Mouse (Mus musculus): ENCODE measurements at regions not wholly inside any gene's neighbourhood (a gene's known extent, or its start where the extent isn't known, plus 50 kb on each side); places are given as distances from the start of the nearest gene placed in this dataset.

DNA sequence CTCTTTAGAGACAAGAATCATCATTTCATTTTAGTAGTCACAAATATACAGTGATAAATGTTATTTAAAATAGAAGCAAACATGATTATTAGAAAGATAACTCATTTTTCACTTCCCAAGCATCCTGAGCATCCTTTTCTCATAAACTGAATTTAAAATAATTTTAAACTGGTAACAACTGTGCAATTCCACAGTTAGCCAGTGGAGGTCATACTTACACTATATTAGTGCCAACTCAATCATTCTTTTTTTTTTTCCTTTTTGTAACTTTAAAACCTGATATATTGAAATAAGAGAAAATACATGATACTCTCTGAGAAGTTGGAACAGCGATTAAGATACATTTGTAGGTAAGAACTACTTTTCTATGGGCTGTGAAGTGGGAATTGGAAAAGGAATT lies 113.2 kb upstream of the Gm17509 start:
- ATAC-seq (replicated peaks in 1 of 2; ENCODE audit: insufficient read depth in 1 of 2, low FRiP score in 2 of 2, low TSS enrichment in 1 of 2, low read depth in 1 of 2, poor library complexity in 2 of 2, severe bottlenecking in 2 of 2): peak; percentile 32 to 71; a peak in 3 of 4 replicates

DNA sequence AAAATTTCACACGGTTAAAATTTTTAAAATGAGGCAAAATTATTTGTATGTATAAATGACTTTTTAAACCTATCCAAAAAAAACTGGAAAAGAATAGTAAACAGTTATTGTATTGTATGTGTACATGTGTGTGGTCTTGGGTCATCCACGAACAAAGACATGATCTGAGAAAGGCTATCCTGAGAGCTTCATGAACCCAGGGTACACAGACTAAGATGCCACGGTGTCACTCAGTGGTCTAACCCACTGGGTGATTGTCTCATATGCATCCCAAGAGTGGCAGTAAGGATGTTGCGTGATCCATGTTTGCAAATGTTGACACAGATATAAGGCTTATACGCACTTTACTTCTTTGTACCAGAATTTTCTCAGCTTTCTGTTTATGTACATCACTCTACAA lies 113.7 kb upstream of the Gm17509 start:
- ATAC-seq (replicated peaks in 1 of 2; ENCODE audit: insufficient read depth in 1 of 2, low FRiP score in 2 of 2, low TSS enrichment in 1 of 2, low read depth in 1 of 2, poor library complexity in 2 of 2, severe bottlenecking in 2 of 2): no peak

DNA sequence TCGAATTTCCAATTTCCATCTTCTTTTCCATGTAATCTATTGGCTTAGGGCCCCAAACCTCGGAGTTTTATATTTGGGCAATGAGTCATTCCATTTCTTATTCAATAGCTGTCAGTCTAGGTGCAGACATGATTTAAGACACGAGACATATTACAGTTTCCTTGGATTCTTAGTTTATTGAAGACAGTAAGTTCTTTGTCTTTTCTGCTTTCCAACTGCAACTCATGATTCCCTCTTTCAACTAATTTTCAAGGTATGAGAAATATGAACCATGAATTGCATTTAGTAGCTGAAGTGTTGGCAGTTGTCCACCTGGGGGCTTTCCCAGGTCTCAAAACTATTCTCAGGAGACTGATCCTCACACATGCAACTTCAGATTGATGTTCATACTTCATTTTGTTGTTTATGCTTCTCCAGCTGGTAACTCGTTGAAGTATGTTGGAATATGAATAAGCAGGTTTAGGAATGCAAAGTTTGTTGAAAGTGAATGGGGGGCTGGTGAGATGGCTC lies 160.3 kb upstream of the Gm17509 start:
- ATAC-seq (replicated peaks in 1 of 2; ENCODE audit: insufficient read depth in 1 of 2, low FRiP score in 2 of 2, low TSS enrichment in 1 of 2, low read depth in 1 of 2, poor library complexity in 2 of 2, severe bottlenecking in 2 of 2): no peak

DNA sequence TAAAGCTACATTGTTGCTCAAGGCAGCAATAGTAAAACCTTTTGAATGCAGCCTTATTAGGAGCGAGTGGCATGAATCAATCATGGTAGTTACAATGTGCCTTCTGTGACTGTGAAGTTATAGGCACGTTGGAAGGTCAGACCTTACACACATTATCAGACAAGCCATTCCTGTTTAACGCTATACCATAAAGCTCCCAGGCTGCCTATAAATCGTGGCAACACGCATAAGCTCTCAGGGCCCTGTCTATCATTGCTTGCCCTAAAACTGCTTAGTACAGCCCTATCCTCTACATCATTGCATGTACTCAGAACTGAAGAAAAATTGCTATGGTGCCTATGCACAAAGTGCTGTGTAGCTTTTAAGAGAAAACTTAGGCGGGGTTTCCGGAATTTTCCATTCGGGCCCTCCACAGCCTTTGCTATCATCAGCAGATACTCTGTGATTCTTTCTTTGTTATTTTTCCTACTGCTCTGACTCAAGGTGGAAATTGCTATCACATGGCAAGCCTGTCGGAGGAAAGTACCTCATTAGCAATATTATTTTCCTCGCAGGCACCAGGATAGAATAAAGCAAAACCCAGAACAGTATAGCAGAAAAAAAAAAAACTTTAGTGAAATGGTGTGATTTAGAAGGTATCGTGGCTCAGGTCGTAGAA lies 162.7 kb upstream of the Gm17509 start:
- ATAC-seq (replicated peaks in 1 of 2; ENCODE audit: insufficient read depth in 1 of 2, low FRiP score in 2 of 2, low TSS enrichment in 1 of 2, low read depth in 1 of 2, poor library complexity in 2 of 2, severe bottlenecking in 2 of 2): no peak

DNA sequence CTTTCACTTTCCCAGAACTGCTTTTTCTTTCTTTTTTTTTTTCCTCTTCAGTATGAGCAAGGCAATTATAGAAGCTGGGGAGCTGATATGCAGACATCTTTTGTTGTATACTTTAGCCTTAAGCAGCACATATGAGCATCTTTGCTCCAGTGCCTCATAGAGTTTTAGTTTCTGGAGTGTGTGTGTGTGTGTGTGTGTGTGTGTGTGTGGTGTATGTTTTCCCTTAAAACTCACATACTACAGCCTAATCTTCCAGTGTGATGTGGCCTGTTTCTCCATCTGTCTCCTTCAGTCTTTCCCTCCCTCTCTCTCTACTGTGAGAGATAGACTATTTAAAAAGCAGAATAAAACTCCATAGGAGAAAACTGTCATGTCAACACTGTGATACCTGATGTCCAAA lies 169.4 kb upstream of the Gm17509 start:
- ATAC-seq (replicated peaks in 1 of 2; ENCODE audit: insufficient read depth in 1 of 2, low FRiP score in 2 of 2, low TSS enrichment in 1 of 2, low read depth in 1 of 2, poor library complexity in 2 of 2, severe bottlenecking in 2 of 2): peak; percentile 25 to 46; a peak in 3 of 4 replicates

DNA sequence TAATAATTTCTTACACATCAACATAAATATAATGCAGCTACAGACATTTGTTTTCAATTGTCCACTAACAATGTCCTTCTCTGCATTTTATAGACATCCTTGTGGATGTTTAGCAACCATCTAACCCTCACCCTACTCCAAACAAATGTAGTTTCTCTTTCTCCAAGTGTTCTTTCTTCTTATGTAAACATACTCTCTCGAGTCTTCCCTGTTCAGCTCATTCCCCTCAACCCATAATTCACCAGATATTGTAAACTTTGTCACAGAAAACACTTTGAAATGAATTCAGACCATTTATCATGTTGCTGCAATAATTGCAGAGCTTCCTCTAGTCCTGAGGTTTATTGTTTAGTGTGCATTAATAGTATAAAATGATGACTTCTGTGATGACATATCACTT lies 172.6 kb upstream of the Gm17509 start:
- no peak for ATAC-seq (replicated peaks in 1 of 2; ENCODE audit: insufficient read depth in 1 of 2, low FRiP score in 2 of 2, low TSS enrichment in 1 of 2, low read depth in 1 of 2, poor library complexity in 2 of 2, severe bottlenecking in 2 of 2)

DNA sequence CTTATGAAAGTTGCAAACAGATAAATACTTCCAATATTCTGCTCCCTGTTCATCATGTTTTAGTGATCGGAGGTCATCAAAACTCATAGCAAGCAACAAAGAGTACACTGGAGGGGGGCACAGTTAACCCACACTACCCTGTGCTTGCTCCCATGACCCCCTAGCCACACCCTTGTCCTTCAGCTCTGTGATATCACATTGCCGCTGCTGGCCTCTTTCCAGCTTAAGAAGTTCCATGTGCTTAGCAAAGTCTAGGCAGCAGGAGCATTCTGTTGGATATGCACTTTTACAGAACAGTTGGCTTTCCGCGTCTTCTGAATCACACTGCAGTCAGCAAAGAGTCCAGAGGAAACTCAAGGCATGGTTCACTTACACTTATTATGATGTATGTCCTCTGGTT lies 180.4 kb upstream of the Gm17509 start:
- no peak for ATAC-seq (replicated peaks in 1 of 2; ENCODE audit: insufficient read depth in 1 of 2, low FRiP score in 2 of 2, low TSS enrichment in 1 of 2, low read depth in 1 of 2, poor library complexity in 2 of 2, severe bottlenecking in 2 of 2)

DNA sequence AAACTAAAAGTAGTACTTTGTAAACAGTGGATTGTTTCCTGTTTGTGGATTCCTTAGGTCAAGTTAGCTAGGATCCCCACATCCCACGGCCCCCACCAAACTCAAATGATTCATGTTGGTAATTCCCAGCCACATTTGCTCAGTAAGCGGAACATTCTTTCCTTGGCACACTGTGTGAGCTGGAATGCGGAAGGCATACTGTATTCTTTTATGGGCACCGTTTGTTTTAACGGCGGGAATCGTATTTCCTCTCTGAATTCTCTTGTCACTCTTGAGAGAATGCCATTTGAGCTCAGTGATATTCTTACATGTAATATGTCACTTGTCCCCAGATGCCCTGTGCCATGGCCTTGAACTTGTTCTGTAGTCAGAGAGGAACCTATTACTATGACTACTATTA lies 189.1 kb upstream of the Gm17509 start:
- ATAC-seq (replicated peaks in 1 of 2; ENCODE audit: insufficient read depth in 1 of 2, low FRiP score in 2 of 2, low TSS enrichment in 1 of 2, low read depth in 1 of 2, poor library complexity in 2 of 2, severe bottlenecking in 2 of 2): no peak

DNA sequence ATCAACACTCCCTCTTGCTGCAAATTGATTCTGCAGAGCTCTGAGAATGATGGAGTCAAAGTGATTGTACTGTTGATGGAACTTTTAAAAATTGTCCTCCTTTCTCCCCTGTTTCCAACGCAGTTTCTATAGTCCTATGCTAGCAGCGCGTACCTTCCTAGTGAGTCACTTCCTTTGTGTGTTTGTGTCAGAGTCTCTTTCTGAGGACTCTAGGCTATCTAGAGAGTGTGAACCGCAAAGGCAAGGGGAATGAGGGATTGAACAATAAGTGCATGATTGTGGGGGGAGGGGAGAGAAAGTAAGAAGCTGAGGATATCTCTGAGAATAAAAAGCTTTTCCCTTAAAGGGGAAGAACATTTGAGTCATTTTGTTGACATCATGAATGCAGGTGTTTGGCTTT lies 188.5 kb upstream of the Hcn1 start:
- ATAC-seq (replicated peaks in 1 of 2; ENCODE audit: insufficient read depth in 1 of 2, low FRiP score in 2 of 2, low TSS enrichment in 1 of 2, low read depth in 1 of 2, poor library complexity in 2 of 2, severe bottlenecking in 2 of 2): no peak

DNA sequence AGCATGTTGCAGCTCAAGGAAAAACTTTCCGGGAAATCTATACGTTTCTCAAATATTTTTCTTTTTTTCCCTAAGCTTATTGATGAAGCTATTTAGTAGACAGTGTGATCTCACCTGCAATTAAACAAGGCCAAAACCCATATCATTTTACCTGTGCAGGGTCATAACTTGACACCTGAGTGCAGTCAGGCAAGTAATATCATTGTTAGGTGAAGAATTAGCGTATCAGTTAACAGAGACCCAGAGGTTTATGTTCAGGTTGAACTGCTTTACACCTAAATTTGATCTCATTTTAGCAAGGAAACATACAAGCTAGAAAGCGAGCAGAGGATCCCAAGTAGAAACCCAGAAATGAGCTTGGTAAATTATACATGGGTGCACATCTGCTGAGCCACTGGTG lies 178.6 kb upstream of the Hcn1 start:
- no peak for ATAC-seq (replicated peaks in 1 of 2; ENCODE audit: insufficient read depth in 1 of 2, low FRiP score in 2 of 2, low TSS enrichment in 1 of 2, low read depth in 1 of 2, poor library complexity in 2 of 2, severe bottlenecking in 2 of 2)

DNA sequence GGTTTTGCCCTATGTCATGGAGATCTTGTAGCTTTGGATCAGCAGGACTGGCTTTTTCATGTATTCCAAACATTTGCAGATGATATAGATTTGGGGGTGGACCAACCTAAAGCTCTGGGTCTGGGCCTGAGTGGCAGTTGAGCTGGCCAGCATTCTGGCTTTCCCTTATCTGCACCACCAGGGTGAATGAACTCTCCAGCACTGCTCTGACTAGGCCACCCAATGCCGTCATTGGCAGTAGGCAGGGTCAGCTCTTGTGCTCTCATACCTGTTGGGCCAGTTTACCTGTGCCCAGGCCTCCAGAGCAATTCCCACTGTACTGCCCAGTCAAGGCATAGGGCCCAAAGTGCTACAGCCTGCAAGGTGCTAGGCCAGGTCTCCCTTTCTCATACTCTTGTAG lies 177.1 kb upstream of the Hcn1 start:
- ATAC-seq (replicated peaks in 1 of 2; ENCODE audit: insufficient read depth in 1 of 2, low FRiP score in 2 of 2, low TSS enrichment in 1 of 2, low read depth in 1 of 2, poor library complexity in 2 of 2, severe bottlenecking in 2 of 2): no peak

DNA sequence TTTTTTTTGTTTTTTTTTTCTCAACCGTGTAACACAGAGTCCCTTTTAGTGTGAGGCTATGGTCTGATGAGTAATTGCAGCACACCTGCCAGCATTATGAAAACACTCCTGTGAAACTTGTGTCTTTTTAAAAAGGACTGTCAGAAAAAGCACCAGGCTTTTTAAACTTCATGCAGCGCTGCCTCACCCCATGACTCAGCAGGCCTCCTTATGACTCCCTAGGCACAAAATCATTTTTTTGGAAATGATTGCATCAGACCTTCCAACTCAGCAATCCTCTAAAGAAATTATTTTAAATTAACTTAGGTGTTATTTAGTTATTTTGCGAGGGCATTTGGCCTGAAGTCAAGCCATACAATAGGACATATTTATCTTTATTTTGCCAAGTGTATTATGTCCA lies 134.7 kb upstream of the Hcn1 start:
- no peak for ATAC-seq (replicated peaks in 1 of 2; ENCODE audit: insufficient read depth in 1 of 2, low FRiP score in 2 of 2, low TSS enrichment in 1 of 2, low read depth in 1 of 2, poor library complexity in 2 of 2, severe bottlenecking in 2 of 2)

DNA sequence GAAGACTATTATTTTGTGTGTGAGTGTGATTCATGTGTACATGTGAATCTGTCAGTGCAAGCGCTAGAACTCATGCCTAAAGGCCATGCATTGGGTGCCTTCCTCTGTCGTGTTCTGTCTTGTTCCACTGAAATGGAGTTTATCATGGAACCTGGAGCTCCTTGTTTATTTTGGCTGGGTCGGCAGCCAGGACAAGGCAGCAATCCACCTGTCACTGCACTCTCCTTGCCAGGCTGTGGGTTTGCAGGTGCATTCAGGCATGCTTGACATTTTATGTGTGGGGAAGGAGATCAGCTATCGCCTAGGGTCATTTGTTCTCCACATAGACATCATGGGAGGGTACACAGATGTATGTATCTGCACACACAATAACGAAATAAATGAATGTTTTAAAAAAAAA lies 129.4 kb upstream of the Hcn1 start:
- ATAC-seq (replicated peaks in 1 of 2; ENCODE audit: insufficient read depth in 1 of 2, low FRiP score in 2 of 2, low TSS enrichment in 1 of 2, low read depth in 1 of 2, poor library complexity in 2 of 2, severe bottlenecking in 2 of 2): no peak

DNA sequence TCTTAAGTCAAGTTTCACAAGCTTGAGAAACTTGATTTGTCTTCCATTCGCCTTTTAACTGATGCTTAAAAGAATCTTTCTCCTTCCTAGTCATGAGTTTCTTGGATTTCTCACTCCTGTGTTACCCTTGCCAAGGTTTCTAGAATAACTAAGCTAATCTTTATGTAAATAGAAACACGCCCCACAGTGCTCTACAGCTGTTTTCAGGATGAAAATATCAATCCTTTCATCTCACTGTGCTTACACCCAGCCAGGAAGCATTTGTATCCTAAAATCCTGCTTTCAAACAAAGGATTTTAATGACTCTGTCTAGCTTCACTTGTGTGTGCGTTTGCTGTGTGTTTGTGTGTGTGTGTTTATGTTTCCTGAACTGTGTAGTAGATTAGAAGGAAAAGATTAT lies 119.5 kb upstream of the Hcn1 start:
- ATAC-seq (replicated peaks in 1 of 2; ENCODE audit: insufficient read depth in 1 of 2, low FRiP score in 2 of 2, low TSS enrichment in 1 of 2, low read depth in 1 of 2, poor library complexity in 2 of 2, severe bottlenecking in 2 of 2): no peak

DNA sequence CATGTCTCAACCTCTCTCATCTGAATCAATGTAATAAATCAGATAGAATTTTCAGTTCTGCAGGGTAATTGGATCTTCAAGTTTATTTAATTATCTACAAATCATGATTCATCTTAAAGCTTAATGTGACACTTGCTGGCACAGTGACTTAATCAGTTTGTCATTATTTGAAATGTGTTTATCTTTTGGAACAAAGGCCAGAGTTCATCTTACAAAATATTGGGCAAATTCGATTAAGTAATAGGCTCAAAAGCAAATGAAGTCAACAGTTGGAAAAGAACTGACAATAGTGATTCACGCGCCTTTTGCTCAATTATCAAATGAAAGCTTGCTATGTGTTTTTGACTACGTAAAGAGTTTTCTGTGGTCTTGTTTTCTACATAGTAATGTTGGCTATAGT lies 93.4 kb upstream of the Hcn1 start:
- no peak for ATAC-seq (replicated peaks in 1 of 2; ENCODE audit: insufficient read depth in 1 of 2, low FRiP score in 2 of 2, low TSS enrichment in 1 of 2, low read depth in 1 of 2, poor library complexity in 2 of 2, severe bottlenecking in 2 of 2)

DNA sequence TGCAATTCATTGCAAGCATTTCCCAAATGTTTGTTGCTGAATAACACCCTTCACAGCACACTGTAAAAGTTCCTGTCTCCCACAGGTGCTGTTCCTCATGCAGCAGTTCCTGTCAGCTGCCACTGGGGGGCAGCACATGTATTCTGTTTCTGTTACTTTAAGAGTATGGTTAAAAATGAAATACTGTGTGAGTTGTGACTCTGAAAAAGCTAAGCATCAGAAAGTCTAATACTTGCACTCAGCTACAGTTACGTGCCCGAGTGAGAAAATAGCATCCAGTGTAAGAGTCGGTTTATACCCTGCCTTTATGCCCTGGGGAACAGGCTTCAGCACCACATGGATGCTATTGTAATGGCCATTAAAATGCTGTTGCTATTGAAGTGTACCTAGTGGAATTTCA lies 52.0 kb upstream of the Hcn1 start:
- ATAC-seq (replicated peaks in 1 of 2; ENCODE audit: insufficient read depth in 1 of 2, low FRiP score in 2 of 2, low TSS enrichment in 1 of 2, low read depth in 1 of 2, poor library complexity in 2 of 2, severe bottlenecking in 2 of 2): peak; percentile 84 to 89; a peak in 3 of 4 replicates

All from hematopoietic stem cell, adult 5-6 weeks (primary cell).